Mouse (Mus musculus): ENCODE results near the gene Pml. TPM values are rescaled to one million over a fixed set of nuclear protein-coding genes. Genes with fewer than 3 reads are reported as not detected.
A peak's percentile ranks its signal among the peaks of the same experiment; 100 is the strongest.

The Pml gene
- total RNA-seq, 4 experiments from 2014 or later = 13.2 to 19.0 (median 15.6) TPM

DNA sequence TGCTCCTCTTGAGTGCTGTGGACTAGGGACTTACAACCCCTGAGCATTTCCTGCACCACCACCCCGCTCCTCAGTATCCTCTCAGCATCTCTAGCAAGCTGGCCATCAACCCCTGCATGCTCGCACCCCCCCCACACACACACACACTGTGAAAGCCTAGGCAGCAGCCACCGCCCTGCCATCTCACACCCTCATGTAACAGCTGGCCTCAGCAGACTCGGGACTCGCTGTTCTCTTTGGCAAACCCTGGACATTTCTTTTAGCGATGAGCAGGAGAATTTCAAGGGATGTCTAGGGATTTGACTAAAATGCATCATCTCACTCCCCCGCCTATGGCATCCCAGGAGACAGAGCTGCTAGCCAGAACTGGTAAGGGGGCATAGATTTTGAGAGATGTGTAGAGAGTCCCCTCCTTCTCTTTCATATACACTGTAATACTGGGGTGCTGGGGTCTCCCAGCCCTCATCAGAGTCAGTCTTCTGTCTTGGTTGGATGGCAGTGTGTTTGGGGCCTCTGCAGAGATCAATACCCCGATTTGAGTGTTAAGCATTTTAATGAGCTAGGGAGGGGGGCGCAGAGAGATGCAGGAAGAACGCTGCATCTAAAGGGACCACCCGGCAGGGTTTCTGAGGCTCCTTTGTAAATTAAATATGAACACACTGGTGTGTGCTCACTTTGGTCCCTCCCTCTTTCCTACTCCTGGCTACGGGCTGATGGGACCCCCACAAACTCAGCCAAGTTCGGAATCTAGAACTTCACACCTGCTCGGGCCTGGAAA, 46.7 kb downstream of the Pml start:
- peak in 1 of 2 experiments; percentile 34 for DNase-seq (ENCODE audit: low spot score in 2 of 2)

DNA sequence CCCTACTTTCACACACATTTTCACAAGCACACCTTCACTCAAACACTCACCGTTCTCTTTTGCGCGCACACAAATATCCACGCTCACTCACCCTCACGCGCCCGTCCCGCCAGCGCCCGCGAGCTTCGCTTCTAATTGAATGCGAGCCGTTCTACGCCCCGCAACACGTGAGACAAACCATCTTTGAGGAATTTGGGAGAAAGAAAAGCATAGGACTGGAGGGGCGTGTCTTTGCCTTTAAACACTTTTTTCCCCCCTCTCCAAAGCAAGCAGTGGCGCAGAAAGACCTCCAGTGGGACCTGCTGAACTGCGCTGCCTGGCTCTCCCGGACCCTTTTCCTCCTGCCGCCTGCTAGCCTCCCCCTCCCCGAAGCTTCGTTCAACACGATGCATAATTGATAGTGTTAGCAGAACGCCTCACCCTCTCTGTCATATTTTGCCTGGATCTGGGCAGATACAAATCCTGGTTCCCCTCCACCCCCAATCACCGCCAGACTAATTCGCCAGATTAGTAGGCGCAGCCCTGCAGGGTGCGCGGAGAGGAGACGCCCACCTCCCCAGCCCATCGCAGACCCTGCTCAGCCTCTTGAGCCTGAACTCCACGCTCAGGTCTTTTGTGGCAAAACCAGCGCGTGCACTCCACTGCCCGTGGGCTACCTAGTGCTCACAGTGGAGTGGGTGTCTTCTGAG, 47.6 kb downstream of the Pml start:
- peak in 1 of 2 experiments; percentile 44 for DNase-seq (ENCODE audit: low spot score in 2 of 2)

- DNase-seq (ENCODE audit: low spot score in 2 of 2) = peak in 1 of 2 experiments; percentile 42
Measured at GRCm38 (mm10) chr9:58201091-58201842, 48.3 kb downstream of the Pml start.

DNA sequence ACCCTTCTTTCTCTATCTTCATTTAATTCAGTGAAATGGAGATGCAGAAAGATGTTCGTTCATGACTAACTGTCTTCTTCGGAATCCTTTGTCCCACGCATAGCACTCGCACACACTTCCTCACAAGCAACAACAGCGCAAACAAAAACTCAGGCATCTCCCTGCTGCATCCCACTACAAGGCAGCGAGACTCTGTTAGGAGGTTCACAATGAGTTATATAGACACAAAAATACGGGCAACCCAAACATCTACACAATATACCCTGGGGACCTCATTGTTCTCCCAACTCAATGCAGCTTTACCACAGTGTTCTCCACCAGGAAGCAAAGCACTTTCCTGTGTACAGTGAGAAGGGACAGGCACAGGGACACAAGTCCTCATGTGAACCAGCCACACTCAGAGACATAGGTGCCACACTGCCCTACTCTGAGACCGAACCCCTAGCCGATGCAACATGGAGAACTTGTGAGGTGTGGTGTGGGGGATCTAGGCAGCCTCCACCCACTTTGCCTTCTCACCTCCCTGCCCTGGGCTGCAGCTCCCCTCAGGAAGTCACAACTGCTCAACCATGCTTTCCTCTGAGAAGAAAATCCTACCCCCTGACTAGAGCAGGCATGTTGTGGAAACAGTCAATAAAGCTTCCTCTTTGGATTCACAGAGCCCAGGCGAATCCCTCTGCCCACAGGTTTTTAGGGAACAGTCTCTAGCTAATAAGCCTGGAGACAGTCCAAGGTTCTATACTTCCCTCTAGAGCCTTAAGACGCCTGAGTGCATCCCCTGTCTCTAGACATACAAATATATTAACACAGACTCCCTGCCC, 49.1 kb downstream of the Pml start:
- no peak for DNase-seq (ENCODE audit: low spot score in 2 of 2)

DNA sequence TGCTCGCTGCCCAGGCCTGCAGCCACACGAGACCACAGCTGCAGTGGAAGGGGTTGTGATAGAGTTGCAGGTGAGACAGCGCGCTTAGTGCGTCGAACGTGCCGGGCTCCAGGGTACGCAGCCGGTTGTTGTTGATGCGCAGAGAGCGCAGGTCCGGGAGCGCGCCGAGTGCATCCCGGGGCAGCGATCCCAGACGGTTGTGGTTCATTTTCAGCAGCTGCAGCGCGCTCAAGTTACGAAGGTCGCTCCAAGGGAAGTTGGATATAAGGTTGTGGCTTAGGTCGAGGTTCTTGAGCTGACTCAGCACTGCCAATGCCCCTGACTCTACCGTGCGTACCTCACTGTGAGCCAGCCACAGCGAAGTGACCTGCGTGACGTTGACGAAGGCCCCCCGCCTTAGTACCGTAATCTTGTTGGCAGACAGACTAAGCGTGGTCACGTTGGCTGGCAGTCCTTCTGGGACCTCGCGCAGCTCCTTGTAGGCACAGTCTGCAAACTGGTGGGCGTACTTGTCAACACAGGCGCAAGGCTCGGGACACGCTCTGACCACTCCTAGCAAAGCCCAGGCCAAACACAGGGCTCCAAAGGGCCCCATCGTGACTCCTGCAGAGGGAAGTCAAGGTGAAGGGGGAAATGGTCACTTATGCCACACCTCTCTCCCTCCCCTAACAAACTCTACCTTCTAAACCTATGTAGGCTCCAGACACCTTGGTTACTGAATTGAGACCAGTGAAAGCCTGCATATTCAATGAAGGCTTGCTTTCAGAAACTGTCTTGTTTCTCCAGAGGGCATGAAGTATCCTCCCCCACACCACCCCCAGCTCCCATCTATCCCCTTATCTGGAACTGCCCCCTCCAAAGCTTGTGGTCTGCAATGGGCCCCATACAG, 50.0 kb downstream of the Pml start:
- DNase-seq (ENCODE audit: low spot score in 2 of 2) = peak in 1 of 2 experiments; percentile 37

GRCm38 (mm10) chr9:58198801-58199371, 50.7 kb downstream of the Pml start:
- no peak for DNase-seq (ENCODE audit: low spot score in 2 of 2)

- DNase-seq (ENCODE audit: low spot score in 2 of 2) = peak in 1 of 2 experiments; percentile 57
Measured at GRCm38 (mm10) chr9:58197781-58198701, 51.5 kb downstream of the Pml start.

DNA sequence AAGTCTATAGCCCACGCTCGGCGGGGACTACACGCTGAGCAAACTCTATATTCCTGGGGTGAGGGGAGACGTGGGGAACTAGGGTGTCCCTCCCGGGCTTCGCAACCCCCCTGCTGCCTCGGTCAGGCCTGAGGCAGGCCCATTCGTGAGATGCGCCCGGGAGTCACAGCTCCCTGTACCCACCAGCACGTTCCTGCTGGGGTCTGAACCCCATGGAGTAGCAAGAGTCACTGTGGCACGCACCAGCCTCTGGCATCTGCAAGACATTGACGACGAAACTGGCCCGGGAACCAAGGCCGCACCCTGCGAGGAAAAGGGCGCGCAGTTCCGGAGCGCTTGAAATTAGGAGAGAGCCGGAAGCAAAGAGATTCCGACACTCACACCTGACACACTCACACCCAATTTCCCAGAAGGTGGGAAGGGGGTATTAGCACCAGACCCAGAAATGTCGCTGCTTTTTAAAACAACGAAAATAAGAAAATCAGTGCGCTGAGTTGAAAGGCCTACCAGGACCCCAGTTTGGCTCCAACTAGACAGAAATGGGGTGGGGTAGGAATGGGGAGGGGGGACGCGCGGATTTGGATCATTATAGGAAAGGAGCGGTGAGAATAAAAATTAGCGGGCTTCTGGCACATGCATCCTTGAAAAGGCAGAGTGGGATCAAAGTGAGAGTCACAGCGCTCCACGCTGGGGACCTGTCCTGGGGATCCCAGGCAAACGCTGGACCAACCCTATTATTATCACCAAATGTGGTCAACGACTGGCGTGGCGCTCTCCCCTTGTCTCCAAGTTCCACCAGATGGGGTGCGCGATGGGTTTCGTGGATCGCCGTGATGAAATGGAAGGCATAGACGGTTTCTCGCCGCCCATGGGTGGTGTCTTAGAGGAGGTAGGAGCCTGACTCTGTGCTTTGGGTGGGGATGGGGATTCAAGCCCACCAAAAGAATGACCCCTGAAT, 52.7 kb downstream of the Pml start:
- DNase-seq (ENCODE audit: low spot score in 2 of 2) = no peak

DNA sequence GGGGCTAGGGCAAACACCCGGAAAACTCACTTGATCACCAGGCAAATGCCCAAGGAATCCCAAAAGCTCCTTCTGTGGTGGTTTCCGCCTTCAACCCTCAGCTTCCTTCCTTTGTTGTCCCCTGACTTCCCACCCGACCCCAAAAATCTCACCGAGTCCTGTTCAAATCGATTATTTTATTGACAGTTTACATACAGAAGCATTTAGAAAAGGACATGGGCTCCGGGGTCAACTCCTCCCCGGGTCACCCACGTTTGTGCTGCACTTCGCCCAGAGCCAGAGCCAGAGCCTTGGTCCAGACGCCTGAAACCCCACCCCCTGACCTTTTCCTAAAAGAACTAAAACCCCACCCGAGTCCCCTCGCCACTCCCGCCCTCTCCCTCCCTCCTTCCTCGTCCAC, 53.4 kb downstream of the Pml start:
- no peak for DNase-seq (ENCODE audit: low spot score in 2 of 2)

- no peak for DNase-seq (ENCODE audit: low spot score in 2 of 2)
Measured at GRCm38 (mm10) chr9:58195671-58196070, 53.9 kb downstream of the Pml start.

DNA sequence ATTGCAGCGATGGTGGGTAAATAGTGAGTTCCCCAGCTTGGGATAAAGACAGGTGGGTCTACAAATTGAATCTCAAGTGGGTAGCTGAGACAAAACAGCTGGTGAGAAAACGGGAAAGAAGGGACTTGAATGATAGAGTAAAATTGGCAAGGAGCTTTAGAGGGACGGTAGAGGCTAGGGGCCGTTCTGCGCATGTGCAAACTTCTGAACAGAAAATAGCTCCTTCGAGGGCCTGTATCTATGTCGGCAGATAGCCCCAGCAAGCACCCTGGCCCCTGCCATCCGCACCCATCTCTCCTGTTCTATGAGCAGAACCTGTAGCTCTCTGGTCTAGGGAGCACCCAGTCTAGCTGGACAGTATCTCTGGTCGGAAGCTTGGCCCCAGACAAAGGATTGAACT, 55.4 kb downstream of the Pml start:
- DNase-seq (ENCODE audit: low spot score in 2 of 2) = no peak

DNA sequence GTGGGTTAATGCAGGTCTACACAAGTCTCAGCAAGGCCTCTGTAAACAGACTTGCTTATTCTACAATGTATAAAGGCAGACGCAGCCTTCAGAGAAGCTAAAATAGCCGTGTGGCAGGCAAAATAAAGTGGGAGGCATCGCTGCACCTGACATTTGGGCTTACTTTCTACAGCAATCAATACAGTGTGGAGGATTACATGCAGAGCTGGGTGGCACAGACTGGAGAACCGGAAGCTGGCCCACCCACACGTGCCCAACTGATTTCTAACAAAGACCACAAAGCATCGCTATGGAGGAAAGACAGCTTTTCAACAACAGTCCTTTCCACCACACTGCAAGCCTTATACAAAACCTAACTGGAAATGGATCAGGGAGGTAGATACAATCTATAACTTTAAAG, 65.1 kb downstream of the Pml start:
- DNase-seq (ENCODE audit: low spot score in 2 of 2) = no peak

- DNase-seq (ENCODE audit: low spot score in 2 of 2) = no peak
Measured at GRCm38 (mm10) chr9:58179390-58179789, 70.2 kb downstream of the Pml start.

- no peak for DNase-seq (ENCODE audit: low spot score in 2 of 2)
Measured at GRCm38 (mm10) chr9:58177165-58177564, 72.4 kb downstream of the Pml start.

GRCm38 (mm10) chr9:58175745-58176487, 73.7 kb downstream of the Pml start:
- peak in 1 of 2 experiments; percentile 64 for DNase-seq (ENCODE audit: low spot score in 2 of 2)

- DNase-seq (ENCODE audit: low spot score in 2 of 2) = peak; percentile 65 to 68
Measured at GRCm38 (mm10) chr9:58174818-58175251, 74.8 kb downstream of the Pml start.

DNA sequence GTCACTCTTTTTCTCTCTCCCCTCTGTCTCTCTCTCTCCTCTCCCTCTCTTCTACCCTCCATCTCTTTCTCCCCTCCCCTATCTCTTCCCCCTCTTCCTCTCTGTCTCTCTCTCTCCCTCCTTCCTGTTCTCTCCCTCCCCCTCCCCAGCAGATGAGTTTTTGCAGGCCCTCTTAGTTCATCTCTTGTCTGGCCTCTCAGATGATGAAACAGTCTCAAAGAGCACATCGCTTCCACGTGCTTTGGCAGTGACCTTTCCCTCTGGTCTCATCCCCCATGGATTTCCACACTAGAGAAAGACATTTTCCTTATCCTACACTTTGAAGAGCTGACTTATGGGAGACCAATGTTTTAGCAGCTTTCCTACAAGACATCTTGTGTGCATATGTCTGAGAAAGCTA, 76.7 kb downstream of the Pml start:
- DNase-seq (ENCODE audit: low spot score in 2 of 2) = no peak
